Mouse (Mus musculus): Measurements from ENCODE around the gene Coro1a. TPM values are rescaled to one million over a fixed set of nuclear protein-coding genes. Genes with fewer than 3 reads are reported as not detected.

Coro1a gene
- total and polyA plus RNA-seq, 3 experiments = 203 to 349 (median 312) TPM

- TF ChIP-seq ELF1 (IDR thresholded peaks at IDR 0.05; ENCODE audit: low read depth, low read length) (no peak), CHD1 (IDR thresholded peaks at IDR 0.05; ENCODE audit: low read depth, low read length) (no peak), MAFK (IDR thresholded peaks at IDR 0.05; ENCODE audit: insufficient replicate concordance, low read length) (no peak), TBP (conservative IDR thresholded peaks at IDR 0.05; ENCODE audit: low read depth, low read length) (no peak), ZC3H11A (IDR thresholded peaks at IDR 0.05; ENCODE audit: low read depth, low read length) (no peak), UBTF (IDR thresholded peaks at IDR 0.05; ENCODE audit: low read depth, low read length) (no peak), JUN (IDR thresholded peaks at IDR 0.05; ENCODE audit: insufficient read depth, low read depth, low read length) (no peak), ZMIZ1 (IDR thresholded peaks at IDR 0.05; ENCODE audit: low read depth, low read length) (no peak), MAZ (IDR thresholded peaks at IDR 0.05; ENCODE audit: low read depth, low read length) (no peak), CHD2 (IDR thresholded peaks at IDR 0.05; ENCODE audit: low read length) (no peak), ETS1 (conservative IDR thresholded peaks at IDR 0.05; ENCODE audit: low read depth, low read length) (no peak), CTCF (conservative IDR thresholded peaks at IDR 0.05 in 1 of 2, IDR thresholded peaks at IDR 0.05 in 1 of 2; ENCODE audit: low read depth in 2 of 2, low read length in 2 of 2) (no peak), USF1 (IDR thresholded peaks at IDR 0.05; ENCODE audit: low read depth, low read length) (no peak), POLR2AphosphoS2 (IDR thresholded peaks at IDR 0.05; ENCODE audit: low read depth, low read length) (no peak), SMC3 (IDR thresholded peaks at IDR 0.05; ENCODE audit: low read depth, low read length) (no peak), KAT2A (IDR thresholded peaks at IDR 0.05; ENCODE audit: insufficient replicate concordance, low read length) (no peak), ZNF384 (IDR thresholded peaks at IDR 0.05; ENCODE audit: low read depth, low read length) (no peak), TCF12 (IDR thresholded peaks at IDR 0.05; ENCODE audit: low read depth, low read length) (no peak), MXI1 (IDR thresholded peaks at IDR 0.05; ENCODE audit: low read depth, low read length) (no peak)
- peaks cover 3 to 30% of the 10 kb centered on the region in 2 experiments for H3K4me1 ChIP-seq (ENCODE audit: control insufficient read depth in 1 of 2, insufficient read depth in 2 of 2)
- DNase-seq (ENCODE audit: extremely low read depth) = no peak
- no peaks in the 10 kb centered on the region for H3K79me2 ChIP-seq (replicated peaks; ENCODE audit: control insufficient read depth, extremely low read depth, insufficient read depth, poor library complexity, severe bottlenecking)
- no peak overlapping the region for H3K4me2 ChIP-seq (ENCODE audit: insufficient read depth, low read depth, poor library complexity, severe bottlenecking)
- H3K27me3 ChIP-seq (replicated peaks) = no peaks in the 10 kb centered on the region
- in situ Hi-C loops (cut with MboI; ENCODE audit: low pct_ligation_motif_present, low pct_unique_long_range_greater_than_20kb, low sequenced_read_pairs) (no loop called here), dilution Hi-C loops (cut with MboI; ENCODE audit: extremely low pct_ligation_motif_present, extremely low pct_unique_long_range_greater_than_20kb, low sequenced_read_pairs) (no loop called here)
- peaks cover 17 to 61% of the 10 kb centered on the region in 2 experiments for H3K36me3 ChIP-seq (replicated peaks in 1 of 2; ENCODE audit: control insufficient read depth in 1 of 2, insufficient read depth in 1 of 2, low read length in 1 of 2)
- H3K27ac ChIP-seq (ENCODE audit: insufficient read depth, low read depth) = no peak overlapping the region
- no peaks in the 10 kb centered on the region for H3K9me3 ChIP-seq (replicated peaks; ENCODE audit: low read length)
- H3K4me3 ChIP-seq (replicated peaks in 1 of 3; ENCODE audit: low read depth in 2 of 3, low read length in 2 of 3, poor library complexity in 1 of 3) = no peak overlapping the region
- H3K9ac ChIP-seq (ENCODE audit: insufficient read depth, low read depth) = no peak overlapping the region
These were observed 28.8 kb downstream of the Coro1a start for GRCm38 (mm10) chr7:126678545-126679341.

DNA sequence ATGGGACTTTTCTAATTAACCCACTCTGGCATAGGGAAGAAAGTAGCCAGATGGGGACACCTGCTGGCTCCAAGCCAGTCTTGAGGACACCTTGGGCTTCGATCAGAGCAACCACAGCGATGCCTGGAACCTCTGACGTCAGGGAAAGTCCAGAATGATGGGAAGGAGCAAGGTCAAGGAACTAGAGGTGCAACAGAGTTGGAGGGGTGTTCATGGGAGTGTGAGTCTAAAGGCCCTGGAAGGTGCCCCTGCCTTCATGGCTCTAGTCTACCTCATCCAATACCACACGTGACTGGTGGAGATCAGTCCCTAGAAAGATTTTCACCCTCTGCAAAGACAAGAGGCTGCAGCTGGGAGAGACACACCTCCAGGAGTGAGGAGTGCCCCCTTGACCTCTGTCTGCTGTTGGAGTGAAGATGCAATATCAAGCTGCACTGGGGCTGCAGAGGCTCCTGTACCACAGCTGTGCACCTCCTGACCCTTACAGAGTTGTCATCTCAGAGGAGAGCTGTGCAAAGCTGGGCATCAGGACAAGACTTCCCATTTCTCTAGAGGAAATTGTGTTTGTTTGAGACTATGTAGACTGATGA lies 30.9 kb downstream of the Coro1a start:
- H3K79me2 ChIP-seq (replicated peaks; ENCODE audit: control insufficient read depth, extremely low read depth, insufficient read depth, poor library complexity, severe bottlenecking) = no peaks in the 10 kb centered on the region
- H3K4me2 ChIP-seq (ENCODE audit: insufficient read depth, low read depth, poor library complexity, severe bottlenecking) = no peak overlapping the region
- H3K27me3 ChIP-seq (replicated peaks) = no peaks in the 10 kb centered on the region
- dilution Hi-C loops (cut with MboI; ENCODE audit: extremely low pct_ligation_motif_present, extremely low pct_unique_long_range_greater_than_20kb, low sequenced_read_pairs) (no loop called here), in situ Hi-C loops (cut with MboI; ENCODE audit: low pct_ligation_motif_present, low pct_unique_long_range_greater_than_20kb, low sequenced_read_pairs) (no loop called here)
- no peak overlapping the region for H3K4me3 ChIP-seq (replicated peaks in 1 of 3; ENCODE audit: low read depth in 2 of 3, low read length in 2 of 3, poor library complexity in 1 of 3)
- TF ChIP-seq KAT2A (IDR thresholded peaks at IDR 0.05; ENCODE audit: insufficient replicate concordance, low read length) = no peak
- H3K4me1 ChIP-seq (ENCODE audit: control insufficient read depth in 1 of 2, insufficient read depth in 2 of 2) = peaks cover 4 to 37% of the 10 kb centered on the region in 2 experiments
- no peak for DNase-seq (ENCODE audit: extremely low read depth)
- H3K9ac ChIP-seq (ENCODE audit: insufficient read depth, low read depth) = no peak overlapping the region
- H3K9me3 ChIP-seq (replicated peaks; ENCODE audit: low read length) = no peaks in the 10 kb centered on the region
- no peak overlapping the region for H3K27ac ChIP-seq (ENCODE audit: insufficient read depth, low read depth)
- peaks cover 31 to 68% of the 10 kb centered on the region in 2 experiments for H3K36me3 ChIP-seq (replicated peaks in 1 of 2; ENCODE audit: control insufficient read depth in 1 of 2, insufficient read depth in 1 of 2, low read length in 1 of 2)
